Comparison of ENCODE assay signal across 22 mouse cellular contexts in genomic region chr3:69667359-69667758, GRCm38 (mm10).
"Had no signal": no experiment of that assay in that cellular context is flagged by ENCODE, and none has a peak within 500 bp of the region (broad histone marks: within the 10 kb centered on the region; RNA-seq: fewer than 3 reads in every experiment).

No protein-coding gene starts in this region.

- H3K9me3 ChIP-seq: liver, embryonic 12.5 days; liver, embryonic 15.5 days; lung, embryonic 15.5 days; megakaryocyte, embryonic 14.5 days; midbrain, embryonic 10.5 days; midbrain, embryonic 13.5 days; neural tube, embryonic 13.5 days had no signal

- H3K4me1 ChIP-seq: liver, embryonic 12.5 days; liver, embryonic 15.5 days; lung, embryonic 15.5 days; megakaryocyte, embryonic 14.5 days; midbrain, embryonic 10.5 days; midbrain, embryonic 13.5 days; neural tube, embryonic 13.5 days had no signal

- H3K27ac ChIP-seq: kidney, postnatal 0 days; left cerebral cortex, adult 2 months; liver, embryonic 12.5 days; liver, embryonic 15.5 days; lung, embryonic 15.5 days; midbrain, embryonic 10.5 days; midbrain, embryonic 13.5 days; neural tube, embryonic 13.5 days had no signal

- H3K27me3 ChIP-seq: liver, embryonic 15.5 days; lung, embryonic 15.5 days; megakaryocyte, embryonic 14.5 days; midbrain, embryonic 13.5 days; neural tube, embryonic 13.5 days had no signal

- H3K9ac ChIP-seq: liver, embryonic 12.5 days; liver, embryonic 15.5 days; lung, embryonic 15.5 days; midbrain, embryonic 13.5 days; neural tube, embryonic 13.5 days had no signal

- H3K4me2 ChIP-seq: liver, embryonic 12.5 days; liver, embryonic 15.5 days; lung, embryonic 15.5 days; midbrain, embryonic 13.5 days; neural tube, embryonic 13.5 days had no signal

- ATAC-seq: intestine, embryonic 16.5 days; liver, embryonic 12.5 days; midbrain, embryonic 13.5 days; midbrain, embryonic 16.5 days had no signal

- DNase-seq: kidney, adult 18-20 months; kidney, adult 9 months; kidney, postnatal 36 days; layer of hippocampus, postnatal 36 days; lung, adult 18-20 months; lung, postnatal 10 days; lung, postnatal 36 days; retina, postnatal 1 day; thymus, adult 18-20 months; thymus, postnatal 36 days had no signal

- H3K36me3 ChIP-seq: liver, embryonic 12.5 days; liver, embryonic 15.5 days; lung, embryonic 15.5 days; midbrain, embryonic 10.5 days; midbrain, embryonic 13.5 days; neural tube, embryonic 13.5 days had no signal

- H3K4me3 ChIP-seq: left cerebral cortex, adult 2 months; liver, embryonic 12.5 days; liver, embryonic 15.5 days; lung, embryonic 15.5 days; megakaryocyte, embryonic 14.5 days; midbrain, embryonic 10.5 days; midbrain, embryonic 13.5 days; myocyte; neural tube, embryonic 13.5 days had no signal
